Mouse (Mus musculus): ENCODE data around the gene Bcl2l11. TPM values are rescaled to one million over a fixed set of nuclear protein-coding genes. Genes with fewer than 3 reads are reported as not detected.

Gene Bcl2l11
- polyA plus RNA-seq, 2 experiments: 18.3 to 30.5 TPM

GRCm38 (mm10) chr2:128169486-128169885 lies 43.6 kb downstream of the Bcl2l11 start:
- H3K4me1 ChIP-seq (ENCODE audit: control insufficient read depth, insufficient read depth, low read length): no peaks in the 10 kb centered on the region
- 81% methylated on average over 5 of the region's 5 CpGs for WGBS
- no peak for DNase-seq (ENCODE audit: low spot score)
- TF ChIP-seq POLR2A (IDR thresholded peaks at IDR 0.05; ENCODE audit: borderline replicate concordance, extremely low read depth, insufficient read depth, insufficient read length): no peak
- H3K27me3 ChIP-seq (ENCODE audit: control insufficient read depth, insufficient read depth, low read length): no peaks in the 10 kb centered on the region
- no peak overlapping the region for H3K4me2 ChIP-seq (replicated peaks; ENCODE audit: low read depth, low read length, severe bottlenecking)
- no peak overlapping the region for H3K9ac ChIP-seq (ENCODE audit: low read depth, low read length, severe bottlenecking)
- H3K9me3 ChIP-seq (ENCODE audit: control insufficient read depth, low read length): no peaks in the 10 kb centered on the region
- no peak for ATAC-seq (ENCODE audit: low FRiP score, low read depth)
- no peaks in the 10 kb centered on the region for H3K36me3 ChIP-seq (ENCODE audit: control insufficient read depth, insufficient read depth, low read length)
- H3K27ac ChIP-seq (replicated peaks; ENCODE audit: low read depth, low read length): no peak overlapping the region
- H3K4me3 ChIP-seq (replicated peaks; ENCODE audit: low read length): no peak overlapping the region

GRCm38 (mm10) chr2:128169972-128170371 lies 44.1 kb downstream of the Bcl2l11 start:
- no peak overlapping the region for H3K4me2 ChIP-seq (replicated peaks; ENCODE audit: low read depth, low read length, severe bottlenecking)
- H3K36me3 ChIP-seq (ENCODE audit: control insufficient read depth, insufficient read depth, low read length): no peaks in the 10 kb centered on the region
- no peak for TF ChIP-seq POLR2A (IDR thresholded peaks at IDR 0.05; ENCODE audit: borderline replicate concordance, extremely low read depth, insufficient read depth, insufficient read length)
- no peak overlapping the region for H3K9ac ChIP-seq (ENCODE audit: low read depth, low read length, severe bottlenecking)
- WGBS: 81% methylated on average over 11 of the region's 11 CpGs
- DNase-seq (ENCODE audit: low spot score) (no peak), ATAC-seq (ENCODE audit: low FRiP score, low read depth) (no peak)
- H3K27me3 ChIP-seq (ENCODE audit: control insufficient read depth, insufficient read depth, low read length): no peaks in the 10 kb centered on the region
- no peaks in the 10 kb centered on the region for H3K4me1 ChIP-seq (ENCODE audit: control insufficient read depth, insufficient read depth, low read length)
- H3K27ac ChIP-seq (replicated peaks; ENCODE audit: low read depth, low read length): no peak overlapping the region
- H3K4me3 ChIP-seq (replicated peaks; ENCODE audit: low read length): no peak overlapping the region
- H3K9me3 ChIP-seq (ENCODE audit: control insufficient read depth, low read length): no peaks in the 10 kb centered on the region

- H3K9me3 ChIP-seq (ENCODE audit: control insufficient read depth, low read length): no peaks in the 10 kb centered on the region
- no peak overlapping the region for H3K4me3 ChIP-seq (replicated peaks; ENCODE audit: low read length)
- H3K9ac ChIP-seq (ENCODE audit: low read depth, low read length, severe bottlenecking): no peak overlapping the region
- H3K27me3 ChIP-seq (ENCODE audit: control insufficient read depth, insufficient read depth, low read length): no peaks in the 10 kb centered on the region
- no peak overlapping the region for H3K27ac ChIP-seq (replicated peaks; ENCODE audit: low read depth, low read length)
- H3K4me2 ChIP-seq (replicated peaks; ENCODE audit: low read depth, low read length, severe bottlenecking): no peak overlapping the region
- DNase-seq (ENCODE audit: low spot score) (no peak), ATAC-seq (ENCODE audit: low FRiP score, low read depth) (no peak)
- TF ChIP-seq POLR2A (IDR thresholded peaks at IDR 0.05; ENCODE audit: borderline replicate concordance, extremely low read depth, insufficient read depth, insufficient read length): no peak
- no peaks in the 10 kb centered on the region for H3K36me3 ChIP-seq (ENCODE audit: control insufficient read depth, insufficient read depth, low read length)
- no peaks in the 10 kb centered on the region for H3K4me1 ChIP-seq (ENCODE audit: control insufficient read depth, insufficient read depth, low read length)
- WGBS: 96% methylated on average over 3 of the region's 3 CpGs
Observed at GRCm38 (mm10) chr2:128170614-128171013, 44.8 kb downstream of the Bcl2l11 start.

- no peak overlapping the region for H3K4me3 ChIP-seq (replicated peaks; ENCODE audit: low read length)
- no peaks in the 10 kb centered on the region for H3K36me3 ChIP-seq (ENCODE audit: control insufficient read depth, insufficient read depth, low read length)
- no peak for TF ChIP-seq POLR2A (IDR thresholded peaks at IDR 0.05; ENCODE audit: borderline replicate concordance, extremely low read depth, insufficient read depth, insufficient read length)
- no peaks in the 10 kb centered on the region for H3K27me3 ChIP-seq (ENCODE audit: control insufficient read depth, insufficient read depth, low read length)
- no peaks in the 10 kb centered on the region for H3K9me3 ChIP-seq (ENCODE audit: control insufficient read depth, low read length)
- no peak overlapping the region for H3K27ac ChIP-seq (replicated peaks; ENCODE audit: low read depth, low read length)
- ATAC-seq (ENCODE audit: low FRiP score, low read depth) (no peak), DNase-seq (ENCODE audit: low spot score) (no peak)
- H3K4me1 ChIP-seq (ENCODE audit: control insufficient read depth, insufficient read depth, low read length): peaks cover 6% of the 10 kb centered on the region; the same call in 1 of the 2 replicates
- over 99% methylated on average over 5 of the region's 5 CpGs for WGBS
- no peak overlapping the region for H3K9ac ChIP-seq (ENCODE audit: low read depth, low read length, severe bottlenecking)
- H3K4me2 ChIP-seq (replicated peaks; ENCODE audit: low read depth, low read length, severe bottlenecking): no peak overlapping the region
Observed at GRCm38 (mm10) chr2:128172266-128172665, 46.4 kb downstream of the Bcl2l11 start.

GRCm38 (mm10) chr2:128174176-128174575 lies 48.3 kb downstream of the Bcl2l11 start:
- 43% methylated on average over 5 of the region's 5 CpGs for WGBS
- no peak for TF ChIP-seq POLR2A (IDR thresholded peaks at IDR 0.05; ENCODE audit: borderline replicate concordance, extremely low read depth, insufficient read depth, insufficient read length)
- DNase-seq (ENCODE audit: low spot score) (no peak), ATAC-seq (ENCODE audit: low FRiP score, low read depth) (no peak)
- H3K4me3 ChIP-seq (replicated peaks; ENCODE audit: low read length): no peak overlapping the region
- no peaks in the 10 kb centered on the region for H3K36me3 ChIP-seq (ENCODE audit: control insufficient read depth, insufficient read depth, low read length)
- no peak overlapping the region for H3K27ac ChIP-seq (replicated peaks; ENCODE audit: low read depth, low read length)
- no peaks in the 10 kb centered on the region for H3K27me3 ChIP-seq (ENCODE audit: control insufficient read depth, insufficient read depth, low read length)
- H3K4me1 ChIP-seq (ENCODE audit: control insufficient read depth, insufficient read depth, low read length): peaks cover 7% of the 10 kb centered on the region; the same call in 1 of the 2 replicates
- no peak overlapping the region for H3K4me2 ChIP-seq (replicated peaks; ENCODE audit: low read depth, low read length, severe bottlenecking)
- H3K9me3 ChIP-seq (ENCODE audit: control insufficient read depth, low read length): no peaks in the 10 kb centered on the region
- no peak overlapping the region for H3K9ac ChIP-seq (ENCODE audit: low read depth, low read length, severe bottlenecking)

Measured in limb, embryonic 14.5 days (tissue).